Mouse (Mus musculus) natural killer cell, adult 2 months (primary cell): Measurements from ENCODE around the gene Krt27.

Experiments used
- DNase-seq, 2 experiments: peaks; one replicate each; pipeline ENCODE4 v3.0.0; 2022; ENCODE audit warnings: low spot score in 2 of 2

Krt27 gene

GRCm38 (mm10) chr11:99351004-99351403 is at the start of gene Krt27:
Gene Krt27, minus strand, starts transcription at chr11:99351104.
- no peak for DNase-seq

- DNase-seq, result no peak
Observed at GRCm38 (mm10) chr11:99399956-99400549, 49.1 kb upstream of the Krt27 start.

- no peak for DNase-seq
Observed at GRCm38 (mm10) chr11:99398832-99399231, 47.9 kb upstream of the Krt27 start.

- no peak for DNase-seq
Observed at GRCm38 (mm10) chr11:99398084-99398483, 47.2 kb upstream of the Krt27 start.

- DNase-seq, result no peak
Observed at GRCm38 (mm10) chr11:99396661-99397060, 45.8 kb upstream of the Krt27 start.

GRCm38 (mm10) chr11:99396034-99396433 is 45.1 kb upstream of the Krt27 start:
- DNase-seq, result no peak

GRCm38 (mm10) chr11:99392492-99392891 is 41.6 kb upstream of the Krt27 start:
- no peak for DNase-seq

GRCm38 (mm10) chr11:99391375-99391774 is 40.5 kb upstream of the Krt27 start:
- DNase-seq, result no peak

- no peak for DNase-seq
Observed at GRCm38 (mm10) chr11:99390866-99391265, 40.0 kb upstream of the Krt27 start.

GRCm38 (mm10) chr11:99389264-99389663 is 38.4 kb upstream of the Krt27 start, which contains the start of gene Krt10:
Gene Krt10, minus strand, starts transcription at chr11:99389364.
- DNase-seq, result no peak

- DNase-seq, result no peak
Observed at GRCm38 (mm10) chr11:99388661-99389060, 37.8 kb upstream of the Krt27 start.

- DNase-seq, result peak; percentile 84
Observed at GRCm38 (mm10) chr11:99385813-99386721, 35.2 kb upstream of the Krt27 start.

- DNase-seq, result peak; percentile 59 to 74
Observed at GRCm38 (mm10) chr11:99379568-99379967, 28.7 kb upstream of the Krt27 start.

GRCm38 (mm10) chr11:99374803-99375202 is 23.9 kb upstream of the Krt27 start, which contains the start of gene Krt28:
Gene Krt28, minus strand, starts transcription at chr11:99374903.
- DNase-seq, result no peak

- DNase-seq, result peak in 1 of 2 experiments; percentile 4
Observed at GRCm38 (mm10) chr11:99369853-99370451, 19.0 kb upstream of the Krt27 start.

GRCm38 (mm10) chr11:99369229-99369628 is 18.3 kb upstream of the Krt27 start:
- no peak for DNase-seq

- no peak for DNase-seq
Observed at GRCm38 (mm10) chr11:99366791-99367190, 15.9 kb upstream of the Krt27 start.

GRCm38 (mm10) chr11:99364412-99364811 is 13.5 kb upstream of the Krt27 start:
- peak in 1 of 2 experiments; percentile 17 for DNase-seq

GRCm38 (mm10) chr11:99361423-99361822 is 10.5 kb upstream of the Krt27 start:
- no peak for DNase-seq

GRCm38 (mm10) chr11:99339299-99339847 is 11.5 kb downstream of the Krt27 start:
- DNase-seq, result no peak

- no peak for DNase-seq
Observed at GRCm38 (mm10) chr11:99337866-99338265, 13.0 kb downstream of the Krt27 start, which contains the start of gene Krt26. Gene Krt26, minus strand, starts transcription at chr11:99337966.

- DNase-seq, result no peak
Observed at GRCm38 (mm10) chr11:99333426-99333825, 17.5 kb downstream of the Krt27 start.
